Mouse (Mus musculus) intestine, embryonic 15.5 days (tissue): ENCODE data around the gene Nr1i3. TPM values are rescaled to one million over a fixed set of nuclear protein-coding genes. Genes with fewer than 3 reads are reported as not detected.
"Not testable (repeated sequence)": the region's sequence is repeated elsewhere in the genome, so short reads cannot be mapped to it uniquely, and the experiment has no call there.

ENCODE experiments used
- ATAC-seq: fragments of 200-750 bp; cut with Nextera tagmentation; 2 replicates; pipeline ENCODE4 v1.8.0; 2017; ENCODE audit warnings: moderate TSS enrichment, moderate library complexity
- H3K27ac ChIP-seq: fragments of 300-500 bp; sonication (generic); 2 replicates; pipeline ENCODE4 v1.5.1; 2015; ENCODE audit warnings: mild to moderate bottlenecking, inconsistent platforms
- H3K27me3 ChIP-seq: fragments of 300-500 bp; sonication (generic); replicated peaks from 2 replicates; pipeline ENCODE4 v1.6.1; 2015; ENCODE audit warnings: inconsistent platforms
- H3K36me3 ChIP-seq: fragments of 300-500 bp; sonication (generic); 2 replicates; pipeline ENCODE4 v1.6.1; 2015; ENCODE audit warnings: inconsistent platforms
- H3K4me1 ChIP-seq: fragments of 300-500 bp; sonication (generic); replicated peaks from 2 replicates; pipeline ENCODE4 v1.6.1; 2015; ENCODE audit warnings: inconsistent platforms
- H3K4me2 ChIP-seq: fragments of 300-500 bp; sonication (generic); replicated peaks from 2 replicates; pipeline ENCODE4 v1.6.1; 2015; ENCODE audit warnings: mild to moderate bottlenecking, inconsistent platforms
- H3K4me3 ChIP-seq: fragments of 300-500 bp; sonication (generic); replicated peaks from 2 replicates; pipeline ENCODE4 v1.5.1; 2015; ENCODE audit warnings: inconsistent platforms
- H3K9ac ChIP-seq: fragments of 300-500 bp; sonication (generic); 2 replicates; pipeline ENCODE4 v1.6.1; 2015; ENCODE audit warnings: inconsistent platforms
- H3K9me3 ChIP-seq: fragments of 300-500 bp; sonication (generic); 2 replicates; pipeline ENCODE4 v1.6.1; 2016; ENCODE audit warnings: inconsistent platforms
- WGBS: fragments of 180-500 bp; shearing (Covaris S2); methylation state at CpG from one replicate; pipeline ENCODE4 v1.1.7; 2015; 5-methylcytosine and 5-hydroxymethylcytosine counted together
- polyA plus RNA-seq: library from polyadenylated mRNA; unstranded; fragments of >200 nt; fragmentation: Nextera tagmentation; extraction: Ambion mirVana; gene quantifications from 2 replicates; pipeline ENCODE4 v1.2.1, GENCODE M21; 2015

Gene Nr1i3
- polyA plus RNA-seq, 1 experiment from 2014 or later, result 9.2 TPM

DNA sequence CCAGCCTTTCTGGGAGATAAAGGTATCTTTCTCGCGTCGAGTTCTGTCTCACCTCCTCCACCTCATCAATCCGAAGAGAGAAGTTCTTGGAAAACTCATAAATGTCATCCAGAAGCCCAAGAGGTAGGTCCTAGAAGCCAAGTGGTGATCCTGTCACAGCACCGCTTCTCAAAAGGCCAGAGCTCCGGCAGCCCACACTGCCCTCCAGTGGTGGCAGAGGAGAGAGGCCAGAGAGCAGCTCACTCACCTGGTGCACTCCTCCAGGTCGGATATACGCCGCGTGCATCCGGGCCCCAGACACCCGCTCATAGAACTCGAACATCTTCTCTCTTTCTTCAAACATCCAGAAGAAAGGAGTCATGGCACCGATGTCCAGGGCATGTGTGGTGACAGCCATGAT is 24.7 kb downstream of the Nr1i3 start:
- H3K27me3 ChIP-seq, result no peaks in the 10 kb centered on the region
- H3K4me1 ChIP-seq, result no peaks in the 10 kb centered on the region
- H3K4me2 ChIP-seq, result no peak overlapping the region
- H3K9ac ChIP-seq, result no peak overlapping the region
- no peak overlapping the region for H3K27ac ChIP-seq
- ATAC-seq, result 0 out of 2 replicates have a peak, but pooled peaks have one; percentile 59
- H3K36me3 ChIP-seq, result peaks cover 64% of the 10 kb centered on the region
- no peaks in the 10 kb centered on the region for H3K9me3 ChIP-seq
- 68% methylated on average over 14 of the region's 14 CpGs for WGBS
- no peak overlapping the region for H3K4me3 ChIP-seq

DNA sequence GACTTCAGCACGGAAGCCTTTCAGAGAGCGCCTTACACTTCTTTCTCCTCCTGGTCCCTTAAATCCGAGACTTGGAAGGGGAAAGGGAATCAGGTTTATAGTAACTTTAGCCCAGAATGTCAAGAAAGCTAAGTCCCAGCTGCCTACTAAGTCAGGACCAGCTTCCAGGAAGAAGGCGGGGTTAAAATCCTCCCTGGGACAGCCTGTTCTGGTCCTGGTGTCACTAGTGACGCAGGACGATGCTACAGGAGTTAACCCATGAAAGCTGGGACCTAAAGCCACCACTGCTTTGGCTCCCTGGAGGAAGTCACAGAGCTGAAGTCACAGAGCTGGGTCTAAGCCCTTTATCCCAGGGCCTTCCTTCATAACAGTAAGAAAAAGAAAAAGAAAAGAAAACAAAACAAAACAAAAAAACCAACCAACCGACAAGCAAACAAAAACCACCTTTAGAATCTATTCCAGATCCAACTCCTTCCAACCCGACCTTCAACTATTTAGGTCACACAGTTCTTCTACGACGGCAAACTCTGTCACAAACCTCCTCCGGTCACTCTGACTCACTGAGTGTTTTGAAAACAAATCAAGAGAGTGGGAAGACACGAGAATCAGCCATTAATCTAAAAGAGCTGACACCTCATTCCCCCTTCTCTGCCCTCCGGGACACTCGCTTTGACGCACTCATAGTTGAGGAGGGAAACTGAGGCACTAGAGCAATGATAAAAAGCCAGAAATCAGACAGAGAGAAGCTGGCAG is 26.4 kb downstream of the Nr1i3 start:
- H3K36me3 ChIP-seq, result peaks cover 53% of the 10 kb centered on the region

DNA sequence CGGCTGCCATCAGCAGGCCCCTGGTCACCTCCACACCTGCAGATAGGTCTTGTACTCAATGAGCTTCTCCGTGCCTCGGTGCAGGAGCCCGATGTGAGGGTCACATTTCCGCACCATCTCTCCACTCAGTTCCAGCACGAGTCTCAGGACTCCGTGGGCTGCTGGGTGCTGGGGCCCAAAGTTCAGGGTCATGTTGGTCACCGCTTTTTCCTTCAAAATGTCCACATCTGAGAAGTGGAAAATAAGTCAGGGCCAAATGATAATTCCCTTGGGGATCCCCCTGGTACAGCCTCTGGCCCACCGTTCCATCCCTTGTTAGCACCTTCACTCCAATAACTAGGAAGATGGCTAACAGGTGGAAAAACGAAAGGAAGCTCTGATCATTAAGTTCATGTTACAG is 27.1 kb downstream of the Nr1i3 start:
- H3K4me3 ChIP-seq, result no peak overlapping the region
- H3K9ac ChIP-seq, result no peak overlapping the region
- H3K27ac ChIP-seq, result no peak overlapping the region
- H3K36me3 ChIP-seq, result peaks cover 47% of the 10 kb centered on the region
- no peaks in the 10 kb centered on the region for H3K27me3 ChIP-seq
- ATAC-seq, result no peak
- 90% methylated on average over 10 of the region's 10 CpGs for WGBS
- no peaks in the 10 kb centered on the region for H3K9me3 ChIP-seq
- H3K4me2 ChIP-seq, result no peak overlapping the region
- peaks cover 3% of the 10 kb centered on the region for H3K4me1 ChIP-seq

More for the DNA sequence above, 26.4 kb downstream of the Nr1i3 start:
- Histone ChIP-seq H3K4me2 (no peak overlapping the region), H3K27me3 (no peaks in the 10 kb centered on the region), H3K27ac (no peak overlapping the region), H3K9ac (no peak overlapping the region), H3K4me3 (no peak overlapping the region), H3K9me3 (no peaks in the 10 kb centered on the region), H3K4me1 (no peaks in the 10 kb centered on the region)
- ATAC-seq, result no peak
- WGBS, result 69% methylated on average over 15 of the region's 15 CpGs

DNA sequence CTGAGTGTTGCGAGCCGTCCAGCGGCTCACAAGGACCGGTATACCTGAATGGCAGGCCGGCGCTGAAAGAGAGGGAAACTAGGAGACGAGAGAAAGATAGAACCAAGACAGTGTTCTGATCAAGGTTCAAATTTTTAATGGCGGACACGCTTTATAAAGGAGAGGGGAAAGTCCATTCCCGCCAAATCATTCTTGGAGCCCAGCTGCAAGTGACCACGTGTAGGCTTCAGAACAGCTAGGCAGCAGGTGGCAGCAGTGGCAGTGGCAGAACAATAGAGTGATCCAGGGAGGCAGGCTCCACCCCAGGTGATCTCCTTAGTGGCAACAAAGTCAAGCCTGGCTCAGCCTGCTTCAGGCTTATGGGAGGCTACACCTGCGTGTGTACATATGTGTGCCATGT is 28.2 kb downstream of the Nr1i3 start:
- not testable (repeated sequence) for H3K9ac ChIP-seq, H3K9me3 ChIP-seq, H3K27me3 ChIP-seq, H3K27ac ChIP-seq, H3K4me2 ChIP-seq, H3K4me3 ChIP-seq, ATAC-seq, H3K4me1 ChIP-seq
- peaks cover 40% of the 10 kb centered on the region for H3K36me3 ChIP-seq
- WGBS, result 80% methylated on average over 12 of the region's 12 CpGs

GRCm38 (mm10) chr1:171245353-171245752 is 31.6 kb downstream of the Nr1i3 start:
- Histone ChIP-seq H3K27ac (no peak overlapping the region), H3K36me3 (peaks cover 17% of the 10 kb centered on the region; the same call in 1 of the 2 replicates), H3K4me2 (no peak overlapping the region), H3K9me3 (no peaks in the 10 kb centered on the region), H3K4me3 (no peak overlapping the region), H3K27me3 (no peaks in the 10 kb centered on the region), H3K4me1 (peaks cover 25% of the 10 kb centered on the region), H3K9ac (no peak overlapping the region)
- WGBS, result 85% methylated on average over 8 of the region's 8 CpGs
- no peak for ATAC-seq

GRCm38 (mm10) chr1:171246709-171247452 is 33.1 kb downstream of the Nr1i3 start:
- H3K27me3 ChIP-seq, result 0 out of 2 replicates have a peak, but pooled peaks cover 4% of the 10 kb centered on the region
- peak overlapping the region; percentile 86 for H3K27ac ChIP-seq
- H3K4me3 ChIP-seq, result peak overlapping the region; percentile 65
- H3K9me3 ChIP-seq, result no peaks in the 10 kb centered on the region
- peaks cover 10% of the 10 kb centered on the region; the same call in 1 of the 2 replicates for H3K36me3 ChIP-seq
- peaks cover 40% of the 10 kb centered on the region for H3K4me1 ChIP-seq
- peak overlapping the region; percentile 71 for H3K4me2 ChIP-seq
- H3K9ac ChIP-seq, result peak overlapping the region; percentile 80
- WGBS, result under 1% methylated on average over 41 of the region's 41 CpGs
- peak; percentile 94 for ATAC-seq

GRCm38 (mm10) chr1:171247453-171247841 is 33.7 kb downstream of the Nr1i3 start:
- peak overlapping the region; percentile 24 for H3K9ac ChIP-seq
- WGBS, result 9% methylated on average over 13 of the region's 13 CpGs
- peak overlapping the region; percentile 65 for H3K4me3 ChIP-seq
- no peaks in the 10 kb centered on the region for H3K9me3 ChIP-seq
- H3K27ac ChIP-seq, result peak overlapping the region; percentile 86
- ATAC-seq, result peak; percentile 22
- H3K4me2 ChIP-seq, result peak overlapping the region; percentile 64
- peaks cover 10% of the 10 kb centered on the region; the same call in 1 of the 2 replicates for H3K36me3 ChIP-seq
- peaks cover 45% of the 10 kb centered on the region for H3K4me1 ChIP-seq
- 0 out of 2 replicates have a peak, but pooled peaks cover 4% of the 10 kb centered on the region for H3K27me3 ChIP-seq

GRCm38 (mm10) chr1:171247916-171248315 is 34.1 kb downstream of the Nr1i3 start:
- no peak for ATAC-seq
- no peaks in the 10 kb centered on the region for H3K9me3 ChIP-seq
- H3K4me2 ChIP-seq, result peak overlapping the region; percentile 64
- peak overlapping the region; percentile 15; the same call in 1 of the 2 replicates for H3K9ac ChIP-seq
- H3K27me3 ChIP-seq, result 0 out of 2 replicates have a peak, but pooled peaks cover 4% of the 10 kb centered on the region
- 21% methylated on average over 4 of the region's 4 CpGs for WGBS
- H3K36me3 ChIP-seq, result 0 out of 2 replicates have a peak, but pooled peaks cover 6% of the 10 kb centered on the region
- peak overlapping the region; percentile 86 for H3K27ac ChIP-seq
- peaks cover 49% of the 10 kb centered on the region for H3K4me1 ChIP-seq
- peak overlapping the region; percentile 65; the same call in 1 of the 2 replicates for H3K4me3 ChIP-seq

GRCm38 (mm10) chr1:171248386-171249226 is 34.8 kb downstream of the Nr1i3 start:
- H3K36me3 ChIP-seq, result 0 out of 2 replicates have a peak, but pooled peaks cover 2% of the 10 kb centered on the region
- ATAC-seq, result no peak
- H3K4me3 ChIP-seq, result no peak overlapping the region
- H3K4me1 ChIP-seq, result peaks cover 50% of the 10 kb centered on the region
- 0 out of 2 replicates have a peak, but pooled peaks cover 4% of the 10 kb centered on the region for H3K27me3 ChIP-seq
- no peak overlapping the region for H3K9ac ChIP-seq
- H3K9me3 ChIP-seq, result no peaks in the 10 kb centered on the region
- H3K4me2 ChIP-seq, result no peak overlapping the region; the same call in none of the 2 replicates
- WGBS, result 52% methylated on average over 3 of the region's 3 CpGs
- H3K27ac ChIP-seq, result peak overlapping the region; percentile 86

- Histone ChIP-seq H3K9me3 (no peaks in the 10 kb centered on the region), H3K4me2 (peak within 1 kb of the TSS; percentile 64), H3K4me1 (peaks cover 50% of the 10 kb centered on the region), H3K9ac (peak within 1 kb of the TSS; percentile 39), H3K27ac (peak within 1 kb of the TSS; percentile 83), H3K4me3 (peak within 1 kb of the TSS; percentile 35), H3K27me3 (0 out of 2 replicates have a peak, but pooled peaks cover 4% of the 10 kb centered on the region), H3K36me3 (0 out of 2 replicates have a peak, but pooled peaks cover 3% of the 10 kb centered on the region)
- WGBS, result 18% methylated on average over 5 of the region's 5 CpGs
- no peak for ATAC-seq
These were observed 36.3 kb downstream of the Nr1i3 start, which contains the start of gene Adamts4 for GRCm38 (mm10) chr1:171249913-171250600. Gene Adamts4 (plus strand): TSS chr1:171250421.
